In the genomic region with DNA sequence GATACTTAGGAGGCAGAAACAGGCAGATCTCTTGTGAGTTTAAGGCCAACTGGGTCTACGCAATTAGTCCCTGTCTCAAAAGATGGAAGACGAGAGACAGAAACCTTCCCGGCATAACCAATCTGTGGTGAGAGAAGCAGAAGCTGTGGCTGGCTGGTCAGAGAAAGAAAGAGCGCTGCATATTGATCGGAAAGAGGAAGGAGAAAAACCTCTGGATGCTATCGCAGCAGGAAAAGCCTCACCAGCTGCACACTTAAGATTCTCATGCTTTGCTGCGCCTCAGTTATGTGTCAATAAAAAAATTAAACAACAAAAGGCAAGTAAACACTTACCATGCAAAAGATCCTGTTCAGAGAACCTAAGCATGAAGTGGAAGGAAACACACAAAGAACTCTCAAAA, we compare ENCODE assay signal across 23 mouse cellular contexts. TPM values are rescaled to one million over a fixed set of nuclear protein-coding genes. Genes with fewer than 3 reads are reported as not detected.
A peak's percentile ranks its signal among the peaks of the same experiment; 100 is the strongest.
DNase-seq lines count a peak whose midpoint lies in the region; ATAC-seq lines count a peak whose summit lies in the region.
"Had no signal": no experiment of that assay in that cellular context is flagged by ENCODE, and none has a peak within 500 bp of the region (broad histone marks: within the 10 kb centered on the region; RNA-seq: fewer than 3 reads in every experiment).

No protein-coding gene starts in this region.

- H3K27me3 ChIP-seq in heart, embryonic 10.5 days (ENCODE audit: insufficient read depth, poor library complexity, severe bottlenecking) = no peaks in the 10 kb centered on the region
- H3K27me3 ChIP-seq in intestine, embryonic 16.5 days (replicated peaks; ENCODE audit: control insufficient read depth, insufficient read depth, low read length) = no peaks in the 10 kb centered on the region
- H3K27me3 ChIP-seq: heart, embryonic 13.5 days; hindbrain, embryonic 13.5 days; limb, embryonic 12.5 days had no signal

- no peaks in the 10 kb centered on the region for H3K36me3 ChIP-seq in heart, embryonic 10.5 days
- H3K36me3 ChIP-seq in intestine, embryonic 16.5 days (ENCODE audit: control insufficient read depth, insufficient read depth, low read length) = no peaks in the 10 kb centered on the region
- H3K36me3 ChIP-seq: heart, embryonic 13.5 days; hindbrain, embryonic 13.5 days; limb, embryonic 12.5 days had no signal

- no peak for DNase-seq in heart, embryonic 10.5 days (ENCODE audit: low spot score)
- DNase-seq in heart, postnatal 10 days = no peak
- DNase-seq in 416B (ENCODE audit: low read depth) = peak; percentile 90
- DNase-seq in cerebellum, adult 11-12 months = no peak
- no peak for DNase-seq in kidney, adult 8-10 months
- DNase-seq: adrenal gland, adult 2 months; cerebellum, adult 2 months; cerebellum, postnatal 25 days; embryo, embryonic 11 days; gastrocnemius, adult 2 months; kidney, adult 9 months; kidney, postnatal 25 days; right cerebral cortex, postnatal 4 days had no signal

- H3K9me3 ChIP-seq in heart, embryonic 10.5 days = no peaks in the 10 kb centered on the region
- H3K9me3 ChIP-seq in intestine, embryonic 16.5 days (ENCODE audit: control insufficient read depth, low read length) = no peaks in the 10 kb centered on the region
- H3K9me3 ChIP-seq: heart, embryonic 13.5 days; hindbrain, embryonic 13.5 days; limb, embryonic 12.5 days had no signal

- H3K9ac ChIP-seq in intestine, embryonic 16.5 days (ENCODE audit: low read depth, low read length) = no peak overlapping the region
- H3K9ac ChIP-seq: heart, embryonic 13.5 days; hindbrain, embryonic 13.5 days; limb, embryonic 12.5 days had no signal

- H3K4me3 ChIP-seq in heart, embryonic 10.5 days = no peak overlapping the region
- no peak overlapping the region for H3K4me3 ChIP-seq in brown adipose tissue, adult 24 weeks (ENCODE audit: insufficient read depth, low read depth, low read length)
- no peak overlapping the region for H3K4me3 ChIP-seq in intestine, embryonic 16.5 days (ENCODE audit: low read length)
- H3K4me3 ChIP-seq: gastrocnemius, adult 2 months; heart, embryonic 13.5 days; hindbrain, embryonic 13.5 days; limb, embryonic 12.5 days had no signal

- peak; percentile 51 for ATAC-seq in megakaryocyte, adult 5-6 weeks (ENCODE audit: poor library complexity, severe bottlenecking)
- no peak for ATAC-seq in intestine, embryonic 16.5 days
- ATAC-seq: CD4-positive, CD25-positive, alpha-beta regulatory T cell, adult 4 months; forebrain, embryonic 14.5 days; midbrain, embryonic 16.5 days had no signal

- H3K27ac ChIP-seq in heart, embryonic 10.5 days = 0 out of 2 replicates have a peak overlapping the region, but pooled peaks have one; percentile 29
- H3K27ac ChIP-seq in brown adipose tissue, adult 24 weeks (replicated peaks; ENCODE audit: low read depth, low read length) = peak overlapping the region; percentile 62; the same call in 1 of the 2 replicates
- H3K27ac ChIP-seq in intestine, embryonic 16.5 days (ENCODE audit: low read length) = no peak overlapping the region
- H3K27ac ChIP-seq: hindbrain, embryonic 13.5 days; limb, embryonic 12.5 days had no signal

- H3K4me1 ChIP-seq in heart, embryonic 10.5 days = peaks cover 32% of the 10 kb centered on the region
- no peaks in the 10 kb centered on the region for H3K4me1 ChIP-seq in brown adipose tissue, adult 24 weeks (ENCODE audit: control insufficient read depth, insufficient read depth, insufficient read length, low read length)
- peaks cover 10% of the 10 kb centered on the region for H3K4me1 ChIP-seq in intestine, embryonic 16.5 days (ENCODE audit: control insufficient read depth, insufficient read depth, low read length)
- H3K4me1 ChIP-seq: hindbrain, embryonic 13.5 days had no signal

- H3K4me2 ChIP-seq in intestine, embryonic 16.5 days (ENCODE audit: low read depth, low read length) = no peak overlapping the region
- H3K4me2 ChIP-seq: heart, embryonic 13.5 days; hindbrain, embryonic 13.5 days; limb, embryonic 12.5 days; liver, embryonic 11.5 days had no signal

- 90% methylated on average over 7 of the region's 7 CpGs for WGBS in heart, embryonic 10.5 days
- WGBS in intestine, embryonic 16.5 days = 93% methylated on average over 7 of the region's 7 CpGs

- intact Hi-C loops in heart, postnatal 10 days (cut with DNase I) = no loop called here

RNA-seq across cellular contexts. Expression of a gene that starts 41.1 kb away (rescaled TPM):
- polyA plus RNA-seq in heart, embryonic 10.5 days (2016; fragmentation: Nextera tagmentation; extraction: Ambion mirVana) = 13.2 and 16.8 TPM in 2 replicates
- total RNA-seq in heart, postnatal 10 days (2021) = 10 to 100 TPM; 18.7 to 25.9 TPM
- polyA plus RNA-seq in brown adipose tissue, adult 24 weeks (2012; ENCODE audit: insufficient read depth, insufficient read length, missing spikeins) = 19.2 and 52.4 TPM in 2 replicates
- 21.1 and 22.8 TPM in 2 replicates for total RNA-seq in megakaryocyte, adult 5-6 weeks (2015)
- 15.7 and 20.5 TPM in 2 replicates for total RNA-seq in megakaryocyte, adult 5-6 weeks (2017)
- 16.0 and 16.2 TPM in 2 replicates for polyA plus RNA-seq in intestine, embryonic 16.5 days (2015; fragmentation: Nextera tagmentation; extraction: Ambion mirVana)

RNA-seq across cellular contexts. Expression of a gene that starts 42.7 kb away (rescaled TPM):
- 66.2 and 71.7 TPM in 2 replicates for polyA plus RNA-seq in heart, embryonic 10.5 days (2016; fragmentation: Nextera tagmentation; extraction: Ambion mirVana)
- total RNA-seq in heart, postnatal 10 days (2021) = 100 to 1,000 TPM; 114 to 124 TPM
- polyA plus RNA-seq in brown adipose tissue, adult 24 weeks (2012; ENCODE audit: insufficient read depth, insufficient read length, missing spikeins) = 38.1 and 61.2 TPM in 2 replicates
- 73.5 and 95.0 TPM in 2 replicates for total RNA-seq in megakaryocyte, adult 5-6 weeks (2015)
- total RNA-seq in megakaryocyte, adult 5-6 weeks (2017) = 124 and 127 TPM in 2 replicates
- 56.9 and 58.5 TPM in 2 replicates for polyA plus RNA-seq in intestine, embryonic 16.5 days (2015; fragmentation: Nextera tagmentation; extraction: Ambion mirVana)

RNA-seq across cellular contexts. Expression of a gene that starts 57.7 kb away (rescaled TPM):
- 911 and 1,091 TPM in 2 replicates for polyA plus RNA-seq in heart, embryonic 10.5 days (2016; fragmentation: Nextera tagmentation; extraction: Ambion mirVana)
- total RNA-seq in heart, postnatal 10 days (2021) = 100 to 1,000 TPM; 358 to 363 TPM
- polyA plus RNA-seq in brown adipose tissue, adult 24 weeks (2012; ENCODE audit: insufficient read depth, insufficient read length, missing spikeins) = 32.5 and 58.6 TPM in 2 replicates
- total RNA-seq in megakaryocyte, adult 5-6 weeks (2015) = 649 TPM in 2 replicates
- 751 and 811 TPM in 2 replicates for total RNA-seq in megakaryocyte, adult 5-6 weeks (2017)
- 559 and 622 TPM in 2 replicates for polyA plus RNA-seq in intestine, embryonic 16.5 days (2015; fragmentation: Nextera tagmentation; extraction: Ambion mirVana)
